Comparison of ENCODE assay signal across 11 mouse cellular contexts in genomic region chr8:90957711-90958110, GRCm38 (mm10).
DNase-seq lines count a peak whose midpoint lies in the region; ATAC-seq and TF ChIP-seq lines count a peak whose summit lies in the region.
"Had no signal": no experiment of that assay in that cellular context is flagged by ENCODE, and none has a peak within 500 bp of the region (broad histone marks: within the 10 kb centered on the region; RNA-seq: fewer than 3 reads in every experiment).

No protein-coding gene starts in this region.

- H3K27ac ChIP-seq in kidney, embryonic 16.5 days (ENCODE audit: low read length), result no peak overlapping the region
- H3K27ac ChIP-seq in embryonic facial prominence, embryonic 12.5 days, result no peak overlapping the region
- H3K27ac ChIP-seq in forebrain, postnatal 0 days (ENCODE audit: low read depth, low read length), result no peak overlapping the region
- H3K27ac ChIP-seq in midbrain, embryonic 15.5 days, result no peak overlapping the region

- no peak for ATAC-seq in kidney, embryonic 16.5 days (ENCODE audit: low FRiP score, low TSS enrichment)
- ATAC-seq in embryonic facial prominence, embryonic 12.5 days (ENCODE audit: insufficient number of reproducible peaks, insufficient read depth, low FRiP score, low TSS enrichment), result no peak
- ATAC-seq in forebrain, postnatal 0 days, result no peak
- no peak for ATAC-seq in midbrain, embryonic 15.5 days (replicated peaks)
- no peak for ATAC-seq in erythroblast, adult 5-6 weeks (replicated peaks; ENCODE audit: low FRiP score, poor library complexity, severe bottlenecking)

- H3K9ac ChIP-seq in kidney, embryonic 16.5 days (replicated peaks; ENCODE audit: low read length), result no peak overlapping the region
- no peak overlapping the region for H3K9ac ChIP-seq in embryonic facial prominence, embryonic 12.5 days
- peak overlapping the region; percentile 54; the same call in 1 of the 2 replicates for H3K9ac ChIP-seq in forebrain, postnatal 0 days
- H3K9ac ChIP-seq in midbrain, embryonic 15.5 days, result peak overlapping the region; percentile 41; the same call in 1 of the 2 replicates

- DNase-seq in kidney, adult 18-20 months, result no peak
- DNase-seq in forebrain, postnatal 0 days, result no peak
- no peak for DNase-seq in layer of hippocampus, postnatal 36 days
- no peak for DNase-seq in heart, adult 18-20 months
- DNase-seq: cerebellum, adult 11 months; heart, postnatal 36 days; lung, adult 18-20 months had no signal

- H3K4me1 ChIP-seq in kidney, embryonic 16.5 days (ENCODE audit: insufficient read depth, low read length), result peaks cover 23% of the 10 kb centered on the region
- peaks cover 21% of the 10 kb centered on the region for H3K4me1 ChIP-seq in embryonic facial prominence, embryonic 12.5 days
- H3K4me1 ChIP-seq in forebrain, postnatal 0 days (ENCODE audit: insufficient read depth), result peaks cover 33% of the 10 kb centered on the region
- peaks cover 50% of the 10 kb centered on the region for H3K4me1 ChIP-seq in midbrain, embryonic 15.5 days

- H3K4me2 ChIP-seq in kidney, embryonic 16.5 days (replicated peaks; ENCODE audit: low read depth, low read length), result 0 out of 2 replicates have a peak overlapping the region, but pooled peaks have one; percentile 17
- H3K4me2 ChIP-seq in embryonic facial prominence, embryonic 12.5 days (replicated peaks), result peak overlapping the region; percentile 58
- peak overlapping the region; percentile 79 for H3K4me2 ChIP-seq in forebrain, postnatal 0 days (ENCODE audit: low read depth)
- H3K4me2 ChIP-seq in midbrain, embryonic 15.5 days, result peak overlapping the region; percentile 82

- 0 out of 2 replicates have a peak, but pooled peaks cover 2% of the 10 kb centered on the region for H3K36me3 ChIP-seq in kidney, embryonic 16.5 days (ENCODE audit: insufficient read depth, low read length)
- no peaks in the 10 kb centered on the region for H3K36me3 ChIP-seq in embryonic facial prominence, embryonic 12.5 days
- H3K36me3 ChIP-seq in forebrain, postnatal 0 days (ENCODE audit: insufficient read depth), result no peaks in the 10 kb centered on the region
- H3K36me3 ChIP-seq in midbrain, embryonic 15.5 days (replicated peaks), result no peaks in the 10 kb centered on the region

- no peaks in the 10 kb centered on the region for H3K27me3 ChIP-seq in kidney, embryonic 16.5 days (ENCODE audit: insufficient read depth, low read length)
- H3K27me3 ChIP-seq in embryonic facial prominence, embryonic 12.5 days, result no peaks in the 10 kb centered on the region
- no peaks in the 10 kb centered on the region for H3K27me3 ChIP-seq in forebrain, postnatal 0 days (ENCODE audit: insufficient read depth, low read length)
- no peaks in the 10 kb centered on the region for H3K27me3 ChIP-seq in midbrain, embryonic 15.5 days (replicated peaks)

- H3K4me3 ChIP-seq in kidney, embryonic 16.5 days (ENCODE audit: low read length), result no peak overlapping the region
- H3K4me3 ChIP-seq in embryonic facial prominence, embryonic 12.5 days, result no peak overlapping the region
- peak overlapping the region; percentile 57 for H3K4me3 ChIP-seq in forebrain, postnatal 0 days (ENCODE audit: low read depth, low read length)
- peak overlapping the region; percentile 50 for H3K4me3 ChIP-seq in midbrain, embryonic 15.5 days

- H3K9me3 ChIP-seq in kidney, embryonic 16.5 days (ENCODE audit: low read length), result no peaks in the 10 kb centered on the region
- no peaks in the 10 kb centered on the region for H3K9me3 ChIP-seq in embryonic facial prominence, embryonic 12.5 days
- H3K9me3 ChIP-seq in forebrain, postnatal 0 days (ENCODE audit: low read length), result no peaks in the 10 kb centered on the region
- H3K9me3 ChIP-seq in midbrain, embryonic 15.5 days, result no peaks in the 10 kb centered on the region

- no peak for TF ChIP-seq CTCF in forebrain, postnatal 0 days (IDR thresholded peaks at IDR 0.05; ENCODE audit: low read depth)

Comparison
In these comparisons a context has a peak if more than half of its experiments do, and no peak if none do; other contexts are left out.
1. H3K4me2 ChIP-seq: peak in every context shown above with its lines; median percentile 82 in midbrain, embryonic 15.5 days; 79 in forebrain, postnatal 0 days; 58 in embryonic facial prominence, embryonic 12.5 days; 17 in kidney, embryonic 16.5 days.
2. H3K4me3 ChIP-seq: peak in forebrain, postnatal 0 days (single experiment) and midbrain, embryonic 15.5 days (single experiment); none in kidney, embryonic 16.5 days (single experiment) and embryonic facial prominence, embryonic 12.5 days (single experiment).
3. H3K9ac ChIP-seq: peak in forebrain, postnatal 0 days (single experiment) and midbrain, embryonic 15.5 days (single experiment); none in kidney, embryonic 16.5 days (single experiment) and embryonic facial prominence, embryonic 12.5 days (single experiment).